Mouse (Mus musculus) liver, postnatal 0 days (tissue): ENCODE results near the gene Tns2. TPM values are rescaled to one million over a fixed set of nuclear protein-coding genes. Genes with fewer than 3 reads are reported as not detected.
"Not testable (repeated sequence)": the region's sequence is repeated elsewhere in the genome, so short reads cannot be mapped to it uniquely, and the experiment has no call there.

Experiments
- ATAC-seq: fragments of 200-750 bp; cut with Nextera tagmentation; 2 replicates; pipeline ENCODE4 v1.8.0; 2017; ENCODE audit warnings: mild to moderate bottlenecking, moderate library complexity
- DNase-seq: peaks from one replicate; pipeline ENCODE4 v3.0.0-alpha.2; 2016
- H3K27ac ChIP-seq: fragments of 300-500 bp; sonication (generic); 2 replicates; pipeline ENCODE4 v1.5.1; 2014; ENCODE audit warnings: antibody characterized with exemption, moderate library complexity, mild to moderate bottlenecking, low read depth
- H3K27me3 ChIP-seq: fragments of 300-500 bp; sonication (generic); 2 replicates; pipeline ENCODE4 v1.6.1; 2014; ENCODE audit warnings: low read length, control low read depth, mixed read lengths; ENCODE audit not compliant: insufficient read depth
- H3K36me3 ChIP-seq: fragments of 300-500 bp; sonication (generic); replicated peaks from 2 replicates; pipeline ENCODE4 v1.6.1; 2014; ENCODE audit warnings: mild to moderate bottlenecking, control low read depth, low read length, moderate library complexity, mixed read lengths; ENCODE audit not compliant: insufficient read depth
- H3K4me1 ChIP-seq: fragments of 300-500 bp; sonication (generic); 2 replicates; pipeline ENCODE4 v1.6.1; 2014; ENCODE audit warnings: antibody characterized with exemption, mild to moderate bottlenecking, control low read depth; ENCODE audit not compliant: insufficient read depth
- H3K4me2 ChIP-seq: fragments of 300-500 bp; sonication (generic); 2 replicates; pipeline ENCODE4 v1.6.1; 2014; ENCODE audit warnings: low read depth, mild to moderate bottlenecking, low read length, moderate library complexity, mixed read lengths
- H3K4me3 ChIP-seq: fragments of 300-500 bp; sonication (generic); 2 replicates; pipeline ENCODE4 v1.5.1; 2014; ENCODE audit warnings: low read depth, low read length
- H3K9ac ChIP-seq: fragments of 300-500 bp; sonication (generic); replicated peaks from 2 replicates; pipeline ENCODE4 v1.6.1; 2014; ENCODE audit warnings: mild to moderate bottlenecking, moderate library complexity
- H3K9me3 ChIP-seq: fragments of 300-500 bp; sonication (generic); 2 replicates; pipeline ENCODE4 v1.6.1; 2016; ENCODE audit warnings: mild to moderate bottlenecking, control low read depth, low read length, mixed read lengths
- CTCF ChIP-seq: sonication (generic); IDR thresholded peaks from 2 replicates; pipeline ENCODE4 v1.5.1; 2016; ENCODE audit warnings: antibody characterized with exemption, low read depth
- EP300 ChIP-seq: IDR thresholded peaks from 2 replicates; pipeline ENCODE4 v1.6.1; 2016; ENCODE audit warnings: antibody characterized with exemption, low read depth, mild to moderate bottlenecking
- WGBS: fragments of 180-500 bp; shearing (Covaris S2); extraction: QIAGEN DNeasy Blood & Tissue Kit; methylation state at CpG from one replicate; pipeline ENCODE4 v1.1.7; 2014; ENCODE audit not compliant: insufficient replicate concordance; 5-methylcytosine and 5-hydroxymethylcytosine counted together
- polyA plus RNA-seq: library from polyadenylated mRNA; unstranded; fragments of >200 nt; fragmentation: Nextera tagmentation; extraction: Ambion mirVana; gene quantifications from 2 replicates; pipeline ENCODE4 v1.2.1, GENCODE M21; 2015

The Tns2 gene
- polyA plus RNA-seq, 1 experiment from 2014 or later, result 9.2 TPM

GRCm38 (mm10) chr15:102079221-102079620 is 21.0 kb upstream of the Tns2 start:
- no peaks in the 10 kb centered on the region for H3K27me3 ChIP-seq
- H3K27ac ChIP-seq, result no peak overlapping the region
- no peaks in the 10 kb centered on the region for H3K9me3 ChIP-seq
- WGBS, result 65% methylated on average over 4 of the region's 4 CpGs
- H3K4me1 ChIP-seq, result peaks cover 23% of the 10 kb centered on the region
- no peak overlapping the region for H3K4me2 ChIP-seq
- TF ChIP-seq EP300 (no peak), CTCF (no peak)
- H3K4me3 ChIP-seq, result no peak overlapping the region
- H3K36me3 ChIP-seq, result peaks cover 26% of the 10 kb centered on the region
- ATAC-seq (no peak), DNase-seq (no peak)
- no peak overlapping the region for H3K9ac ChIP-seq

- peaks cover 23% of the 10 kb centered on the region for H3K4me1 ChIP-seq
- not testable (repeated sequence) for H3K27me3 ChIP-seq, H3K9me3 ChIP-seq, H3K27ac ChIP-seq, H3K4me3 ChIP-seq, ATAC-seq, H3K9ac ChIP-seq, DNase-seq, H3K4me2 ChIP-seq
- peaks cover 33% of the 10 kb centered on the region for H3K36me3 ChIP-seq
- WGBS, result 70% methylated on average over 8 of the region's 8 CpGs
These were observed 20.3 kb upstream of the Tns2 start for GRCm38 (mm10) chr15:102079924-102080323.

DNA sequence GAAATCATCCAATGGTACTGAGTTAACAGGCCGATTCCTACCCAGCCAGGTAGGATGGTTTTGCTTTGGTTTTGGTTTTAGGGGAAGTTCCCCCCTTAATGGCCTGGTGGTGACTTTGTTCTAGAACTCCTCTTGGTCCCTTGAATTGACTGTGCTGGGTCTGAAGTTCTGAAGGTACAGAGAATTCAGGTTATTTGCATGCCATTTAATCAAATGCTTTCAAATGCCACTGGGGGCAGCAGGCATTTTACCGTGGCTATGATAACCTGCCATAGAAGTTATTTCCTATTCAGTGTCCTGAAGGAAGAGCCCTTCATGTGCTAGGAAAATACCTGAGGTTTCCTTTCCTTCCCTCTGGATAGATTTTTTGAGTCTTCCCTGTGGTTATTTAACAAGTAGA is 19.8 kb upstream of the Tns2 start:
- H3K4me2 ChIP-seq, result no peak overlapping the region
- 56% methylated on average over 2 of the region's 2 CpGs for WGBS
- no peaks in the 10 kb centered on the region for H3K27me3 ChIP-seq
- no peaks in the 10 kb centered on the region for H3K9me3 ChIP-seq
- H3K4me3 ChIP-seq, result no peak overlapping the region
- no peak for ATAC-seq
- peak; percentile 19; the same call in 1 of the 2 replicates for TF ChIP-seq CTCF
- no peak for TF ChIP-seq EP300
- H3K4me1 ChIP-seq, result peaks cover 21% of the 10 kb centered on the region
- DNase-seq, result no peak
- no peak overlapping the region for H3K9ac ChIP-seq
- H3K36me3 ChIP-seq, result peaks cover 37% of the 10 kb centered on the region
- H3K27ac ChIP-seq, result no peak overlapping the region

DNA sequence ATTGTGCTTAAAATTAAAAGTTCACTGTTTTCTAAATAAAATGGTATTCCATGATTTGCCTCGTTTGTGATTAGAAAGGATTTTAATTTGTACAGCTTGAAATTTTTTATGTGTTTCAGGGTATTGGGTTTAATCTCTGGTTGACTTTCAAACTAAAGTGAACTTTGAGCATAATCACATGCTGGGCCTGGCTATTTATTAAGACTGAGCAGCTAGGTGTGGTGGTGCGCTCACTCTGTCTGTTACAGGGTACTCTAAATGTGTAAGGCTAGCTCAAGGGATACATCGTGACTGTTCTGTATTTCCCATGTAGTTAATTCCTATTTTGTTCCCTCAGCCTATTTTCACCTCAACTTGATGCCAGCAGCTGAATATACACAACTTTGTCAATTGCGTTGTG is 18.1 kb upstream of the Tns2 start:
- Histone ChIP-seq H3K4me3 (no peak overlapping the region), H3K36me3 (peaks cover 50% of the 10 kb centered on the region), H3K27ac (no peak overlapping the region), H3K9ac (no peak overlapping the region), H3K27me3 (no peaks in the 10 kb centered on the region), H3K9me3 (no peaks in the 10 kb centered on the region), H3K4me1 (peaks cover 13% of the 10 kb centered on the region), H3K4me2 (no peak overlapping the region)
- no peak for DNase-seq
- no peak for TF ChIP-seq CTCF
- TF ChIP-seq EP300, result no peak
- ATAC-seq, result no peak
- WGBS, result 74% methylated on average over 4 of the region's 4 CpGs

GRCm38 (mm10) chr15:102083028-102083427 is 17.2 kb upstream of the Tns2 start:
- DNase-seq (no peak), ATAC-seq (no peak)
- Histone ChIP-seq H3K36me3 (peaks cover 58% of the 10 kb centered on the region), H3K4me1 (peaks cover 13% of the 10 kb centered on the region), H3K4me3 (no peak overlapping the region), H3K27ac (no peak overlapping the region), H3K4me2 (no peak overlapping the region), H3K27me3 (no peaks in the 10 kb centered on the region), H3K9ac (no peak overlapping the region), H3K9me3 (no peaks in the 10 kb centered on the region)
- WGBS, result 68% methylated on average over 4 of the region's 4 CpGs
- TF ChIP-seq EP300, result no peak
- TF ChIP-seq CTCF, result no peak

DNA sequence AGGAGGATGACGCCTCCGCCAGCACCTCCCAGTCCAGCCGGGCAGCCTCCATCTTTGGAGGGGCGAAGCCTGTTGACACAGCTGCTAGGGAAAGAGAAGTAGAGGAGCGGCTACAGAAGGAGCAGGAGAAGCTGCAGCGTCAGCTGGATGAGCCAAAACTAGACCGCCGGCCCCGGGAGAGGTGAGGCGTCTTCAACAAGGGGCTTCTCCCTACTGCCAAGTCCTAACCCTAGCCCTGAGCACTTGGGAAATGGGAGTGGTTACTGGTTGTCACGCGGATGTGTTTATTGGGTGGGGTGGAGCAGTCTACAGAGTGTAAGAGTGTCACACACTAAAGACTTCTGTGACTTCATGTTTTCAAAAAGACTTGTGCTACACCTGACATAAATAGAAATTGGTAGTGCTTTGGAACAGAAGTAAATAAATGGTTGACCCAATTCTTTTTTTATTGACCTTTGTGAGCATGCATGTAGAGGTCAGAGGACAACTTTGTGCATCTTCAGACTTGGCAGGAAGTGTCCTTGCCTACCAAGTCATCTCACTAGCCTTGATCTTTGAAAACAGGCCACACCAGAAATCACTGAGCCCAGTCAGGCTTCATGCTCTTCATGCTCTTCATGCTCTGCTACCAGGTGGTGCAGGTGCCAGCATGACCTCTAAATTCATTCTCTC is 10.2 kb upstream of the Tns2 start:
- Histone ChIP-seq H3K27me3 (no peaks in the 10 kb centered on the region), H3K9me3 (no peaks in the 10 kb centered on the region), H3K4me1 (peaks cover 2% of the 10 kb centered on the region; the same call in 1 of the 2 replicates), H3K4me2 (no peak overlapping the region), H3K36me3 (peaks cover 94% of the 10 kb centered on the region), H3K4me3 (no peak overlapping the region), H3K27ac (no peak overlapping the region), H3K9ac (no peak overlapping the region)
- TF ChIP-seq EP300, result no peak
- no peak for TF ChIP-seq CTCF
- DNase-seq, result no peak
- 0 out of 2 replicates have a peak, but pooled peaks have one; percentile 28 for ATAC-seq
- 76% methylated on average over 12 of the region's 12 CpGs for WGBS
